Mouse (Mus musculus) neutrophil, adult 83 days (primary cell): ENCODE results near the gene Zscan21. TPM values are rescaled to one million over a fixed set of nuclear protein-coding genes. Genes with fewer than 3 reads are reported as not detected.

Experiments used
- total RNA-seq, 2 experiments: library from RNA; stranded (reverse); gene quantifications; one replicate each; pipeline ENCODE4 v1.2.4; 2023

Gene Zscan21
- 1 to 10 TPM; 5.1 to 6.5 TPM for total RNA-seq

DNA sequence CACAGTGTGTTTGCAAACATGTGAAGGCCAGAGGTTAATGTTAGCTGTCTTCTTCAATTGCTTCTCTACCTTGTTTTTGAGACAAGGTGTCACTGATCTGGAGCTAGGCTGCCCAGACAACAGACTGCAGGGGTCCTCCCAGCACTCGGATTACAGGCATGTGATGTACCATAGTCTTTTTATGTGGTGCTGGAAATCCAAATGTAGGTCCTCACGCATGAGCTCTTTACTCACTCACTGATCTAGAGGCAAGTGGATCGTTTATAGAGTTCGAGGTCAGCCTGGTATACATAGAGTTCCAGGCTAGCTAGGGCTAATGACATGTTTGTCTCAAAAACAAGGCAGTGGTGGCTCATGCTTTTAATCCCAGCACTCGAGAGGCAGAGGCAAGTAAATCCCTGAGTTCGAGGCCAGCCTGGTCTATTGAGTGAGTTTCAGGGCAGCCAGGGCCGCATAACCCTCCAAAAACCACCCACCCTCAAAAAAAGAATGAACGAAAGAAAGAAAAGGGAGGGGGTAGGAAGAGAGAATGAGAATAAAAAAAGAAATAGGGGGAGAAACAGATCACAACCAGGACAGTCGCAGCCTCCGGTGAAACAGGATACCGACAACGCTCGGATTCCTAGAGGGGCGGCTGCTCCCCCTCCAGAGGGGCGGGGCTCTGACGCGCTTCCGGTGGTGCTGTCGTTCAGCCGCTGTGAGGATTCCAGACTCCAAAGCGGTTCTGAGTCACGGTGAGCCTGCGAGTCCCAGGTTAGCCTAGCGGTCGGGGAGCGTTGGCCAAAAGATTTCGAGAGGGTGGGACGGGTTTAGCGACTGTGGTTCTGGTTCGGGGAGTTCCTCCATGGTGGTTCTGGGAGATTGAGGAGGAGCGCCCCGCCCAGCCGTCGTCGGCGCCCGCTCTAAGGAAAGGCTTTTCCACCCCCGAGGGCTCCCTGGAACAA lies at the start of gene Zscan21:
Zscan21 (plus strand) TSS at position 649 of the 944 bp plus-strand sequence.

DNA sequence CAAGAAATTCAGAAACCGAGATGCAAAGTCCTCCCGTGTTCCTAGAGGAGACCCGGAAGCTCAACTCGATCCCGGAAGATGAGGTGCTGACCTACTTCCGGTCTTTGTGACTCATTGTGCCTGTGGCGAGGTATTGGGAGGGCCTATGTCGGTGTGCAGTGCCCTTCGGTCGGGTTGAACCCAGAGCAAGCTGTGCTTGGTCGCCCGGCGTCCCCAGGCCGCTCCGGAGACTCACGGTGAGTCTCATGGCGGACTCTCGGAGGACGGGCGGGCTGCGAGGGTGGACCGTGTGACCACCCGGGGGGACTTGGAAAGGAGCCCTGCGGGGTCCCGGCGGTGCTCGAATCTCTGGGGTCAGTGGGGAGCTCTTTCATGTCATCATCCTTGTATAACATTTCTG lies 31.7 kb upstream of the Zscan21 start, which contains the start of gene Zkscan1:
Zkscan1 (plus strand) TSS at position 89 of the 400 bp plus-strand sequence.

DNA sequence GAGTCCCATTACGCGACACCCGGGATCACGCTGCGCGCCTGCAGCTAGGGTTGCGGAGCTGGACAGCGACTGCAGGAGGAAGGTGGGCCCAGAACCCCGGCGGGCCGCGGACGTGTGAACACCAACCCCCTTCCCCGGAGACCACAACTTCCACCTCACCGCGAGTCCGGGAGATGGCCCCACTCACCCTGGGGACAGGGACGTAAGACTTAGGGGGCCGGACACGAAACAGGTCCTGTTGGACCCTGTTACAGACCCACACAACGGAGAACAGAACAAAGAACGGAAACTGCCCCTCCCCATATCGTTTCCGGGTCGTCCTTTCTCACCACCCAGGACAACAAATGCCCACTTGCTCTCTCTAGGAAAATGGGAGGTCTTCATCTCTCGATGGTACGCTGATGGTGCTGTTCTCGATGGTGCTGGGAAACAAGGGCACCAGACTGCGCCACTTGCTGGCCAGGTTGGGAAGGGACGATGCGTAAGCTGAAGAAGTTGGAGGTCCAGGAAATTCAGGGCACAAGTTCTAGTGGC lies 38.8 kb downstream of the Zscan21 start, which contains the start of gene Zfp113:
Zfp113 (minus strand) TSS at position 302 of the 534 bp plus-strand sequence.

DNA sequence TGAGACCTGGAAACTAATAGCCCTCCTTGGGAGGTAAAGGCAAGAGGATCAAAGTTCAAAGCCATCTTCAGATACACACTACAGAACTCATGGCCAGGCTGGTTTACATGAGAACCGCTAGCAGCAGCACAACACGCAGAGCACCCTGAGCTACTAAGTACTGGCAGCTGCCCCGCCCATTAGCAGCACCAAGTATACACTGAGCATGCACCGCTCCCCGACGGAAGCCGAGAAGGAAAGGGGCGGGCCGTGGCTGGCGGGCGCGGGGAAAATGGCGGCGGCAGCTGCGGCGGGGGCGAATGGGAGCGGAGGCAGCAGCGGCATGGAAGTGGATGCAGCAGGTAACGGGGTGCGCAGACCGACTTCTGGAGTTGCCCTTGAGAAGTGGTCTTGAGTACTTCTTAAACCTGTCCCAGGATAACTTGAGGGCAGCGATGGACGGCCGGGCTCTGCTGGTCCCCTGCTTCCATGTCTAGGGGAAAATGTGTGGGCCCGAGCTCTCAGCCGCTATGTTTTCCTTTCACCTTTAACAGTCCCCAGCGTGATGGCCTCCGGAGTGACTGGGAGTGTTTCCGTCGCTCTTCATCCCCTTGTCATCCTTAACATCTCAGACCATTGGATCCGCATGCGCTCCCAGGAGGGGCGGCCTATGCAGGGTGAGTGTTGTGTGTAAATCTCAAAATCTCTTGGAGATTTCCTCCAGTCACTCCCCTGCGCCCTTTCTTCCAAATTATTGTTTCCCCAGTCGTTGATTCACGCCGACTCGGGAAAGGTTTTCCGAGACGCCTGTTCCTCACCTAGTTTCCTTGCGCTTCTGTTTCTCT lies 44.4 kb downstream of the Zscan21 start, which contains the start of gene Cops6:
Cops6 (plus strand) TSS at position 230 of the 824 bp plus-strand sequence.

DNA sequence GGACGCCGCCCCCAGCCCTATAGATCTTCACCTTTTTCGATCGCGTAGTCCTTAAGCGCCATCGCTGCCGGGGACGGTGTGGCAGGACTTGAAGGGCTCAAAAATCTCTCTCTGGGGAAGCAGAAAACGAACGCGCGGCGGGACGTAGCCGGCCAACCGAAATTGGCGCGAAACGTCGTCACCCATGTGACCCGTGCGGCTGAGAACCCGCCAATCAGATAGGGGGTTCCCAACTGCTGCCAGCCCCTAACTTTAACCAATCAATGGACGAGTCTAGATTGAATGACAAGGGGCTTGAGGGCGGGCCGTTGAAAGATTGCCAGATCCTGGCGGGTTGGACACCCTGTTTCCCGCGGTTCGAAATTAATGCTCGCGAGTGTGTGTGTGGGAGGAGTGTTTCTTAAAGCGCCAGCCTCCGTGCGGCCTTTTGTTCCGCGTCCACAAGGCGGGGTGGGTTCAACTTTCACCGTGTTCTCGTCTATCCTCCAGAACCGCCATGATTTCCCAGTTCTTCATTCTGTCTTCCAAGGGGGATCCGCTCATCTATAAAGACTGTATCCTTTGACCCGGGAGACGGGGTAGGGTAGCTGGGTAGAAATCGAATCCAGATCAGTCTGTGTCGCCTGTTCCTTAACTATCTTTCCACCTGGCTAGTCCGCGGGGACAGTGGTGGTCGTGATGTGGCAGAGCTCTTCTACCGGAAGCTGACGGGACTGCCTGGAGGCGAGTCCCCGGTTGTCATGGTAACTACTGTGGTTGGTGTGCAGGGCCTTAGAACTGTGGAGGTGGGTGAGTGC lies 55.2 kb downstream of the Zscan21 start, which contains the start of the genes Ap4m1 and Mcm7:
Ap4m1 (plus strand) TSS at position 308 of the 797 bp plus-strand sequence.
Mcm7 (minus strand) TSS at position 728 of the 797 bp plus-strand sequence.

Other genes starting within 250 kb of the Zscan21 start
- gene Pilrb2, start 245.1 kb upstream of the Zscan21 start, total RNA-seq: 100 to 1,000 TPM; 215 to 219 TPM
- gene Cyp3a13, start 195.3 kb upstream of the Zscan21 start, total RNA-seq: not detected
- not detected for gene Gjc3, start 153.8 kb upstream of the Zscan21 start, total RNA-seq
- gene Azgp1, start 135.4 kb upstream of the Zscan21 start, total RNA-seq: 1 to 10 TPM in 1 of 2 experiments, under 1 TPM in 1; 0.61 to 1.1 TPM
- gene Smok3a, start 95.6 kb upstream of the Zscan21 start, total RNA-seq: not detected
- gene Smok3b, start 95.5 kb upstream of the Zscan21 start, total RNA-seq: not detected
- gene Smok3c, start 63.7 kb upstream of the Zscan21 start, total RNA-seq: not detected
- 1 to 10 TPM; 6.6 to 8.1 TPM for gene Zkscan1, start 31.8 kb upstream of the Zscan21 start, total RNA-seq
- gene Zfp113, start 38.8 kb downstream of the Zscan21 start, total RNA-seq: 1 to 10 TPM; 2.5 to 3.0 TPM
- gene Cops6, start 44.2 kb downstream of the Zscan21 start, total RNA-seq: 10 to 100 TPM; 44.9 to 49.7 TPM
- gene Ap4m1, start 55.1 kb downstream of the Zscan21 start, total RNA-seq: 10 to 100 TPM; 26.7 to 29.6 TPM
- gene Mcm7, start 55.5 kb downstream of the Zscan21 start, total RNA-seq: 100 to 1,000 TPM; 144 to 160 TPM
- gene Taf6, start 70.5 kb downstream of the Zscan21 start, total RNA-seq: 10 to 100 TPM; 24.1 to 27.5 TPM
- gene Cnpy4, start 70.6 kb downstream of the Zscan21 start, total RNA-seq: 10 to 100 TPM; 13.6 to 13.8 TPM
- gene Mblac1, start 77.4 kb downstream of the Zscan21 start, total RNA-seq: 1 to 10 TPM; 5.1 to 6.6 TPM
- gene Nxpe5, start 109.0 kb downstream of the Zscan21 start, total RNA-seq: 1 to 10 TPM; 1.1 to 1.9 TPM
- 100 to 1,000 TPM; 155 to 163 TPM for gene Lamtor4, start 138.6 kb downstream of the Zscan21 start, total RNA-seq
- gene BC037034, start 147.1 kb downstream of the Zscan21 start, total RNA-seq: 100 to 1,000 TPM; 119 to 122 TPM
- gene Gal3st4, start 155.9 kb downstream of the Zscan21 start, total RNA-seq: not detected
- not detected for gene Gm43720, start 163.1 kb downstream of the Zscan21 start, total RNA-seq
- gene Gpc2, start 163.1 kb downstream of the Zscan21 start, total RNA-seq: 1 to 10 TPM; 3.0 to 4.1 TPM
- 1 to 10 TPM; 1.7 to 2.2 TPM for gene Stag3, start 163.3 kb downstream of the Zscan21 start, total RNA-seq
- 1 to 10 TPM; 1.2 to 1.7 TPM for gene Pvrig, start 225.1 kb downstream of the Zscan21 start, total RNA-seq